13 mouse cellular contexts compared by ENCODE assay signal in genomic region chr2:19132864-19133263, GRCm38 (mm10).
"Had no signal": no experiment of that assay in that cellular context is flagged by ENCODE, and none has a peak within 500 bp of the region (broad histone marks: within the 10 kb centered on the region; RNA-seq: fewer than 3 reads in every experiment).

No protein-coding gene starts in this region.

- DNase-seq: gastrocnemius, adult 2 months; gastrocnemius, postnatal 10 days; gastrocnemius, postnatal 25 days; heart, adult 2 months; heart, postnatal 10 days; heart, postnatal 4 days; kidney, adult 18-20 months; kidney, adult 8-10 months; kidney, postnatal 10 days; kidney, postnatal 25 days; kidney, postnatal 4 days; liver; liver, embryonic 13.5 days had no signal
